Comparison of ENCODE assay signal across 7 mouse cellular contexts in genomic region chr16:76433076-76433825, GRCm38 (mm10). TPM values are rescaled to one million over a fixed set of nuclear protein-coding genes. Genes with fewer than 3 reads are reported as not detected.
DNase-seq lines count a peak whose midpoint lies in the region; TF ChIP-seq lines count a peak whose summit lies in the region.

No protein-coding gene starts in this region.

- intact Hi-C loops in gastrocnemius, adult 2 months (cut with DNase I) = loop anchor here (2.0 to 10.0 kb wide), 2 partner anchors 24 to 108 kb away; no protein-coding TSS in a partner anchor

- peak overlapping the region; percentile 91 for H3K27ac ChIP-seq in gastrocnemius, adult 2 months

- TF ChIP-seq CTCF in gastrocnemius, adult 2 months (IDR thresholded peaks at IDR 0.05) = no peak

- DNase-seq in left cerebral cortex, adult 11 months (ENCODE audit: low spot score) = peak; percentile 5
- no peak for DNase-seq in left cerebral cortex, adult 8-10 months (ENCODE audit: low spot score in 2 of 2)
- DNase-seq in gastrocnemius, adult 2 months = peak; percentile 88
- DNase-seq in kidney, postnatal 36 days = peak; percentile 26 to 56
- DNase-seq in right cerebral cortex, postnatal 4 days = peak; percentile 58
- no peak for DNase-seq in embryo, embryonic 9.5 days (ENCODE audit: extremely low spot score)
- DNase-seq in lung, adult 18-20 months = no peak

- peak overlapping the region; percentile 65 for H3K4me3 ChIP-seq in gastrocnemius, adult 2 months

RNA-seq across cellular contexts. Expression of gene Nrip1, which starts 59.6 kb away (rescaled TPM):
- 10 to 100 TPM; 46.2 to 50.5 (median 48.1) TPM for total RNA-seq in left cerebral cortex, adult 8-10 months (2022)
- 10 to 100 TPM; 38.7 to 38.9 TPM for total RNA-seq in gastrocnemius, adult 2 months (2021)

Comparison
In these comparisons a context has a peak if more than half of its experiments do, and no peak if none do; other contexts are left out.
1. DNase-seq: peak in left cerebral cortex, adult 11 months (single experiment), gastrocnemius, adult 2 months (single experiment), kidney, postnatal 36 days (2 of 2) and right cerebral cortex, postnatal 4 days (single experiment); none in left cerebral cortex, adult 8-10 months (0 of 2), embryo, embryonic 9.5 days (single experiment) and lung, adult 18-20 months (0 of 2).